Mouse (Mus musculus) 416B (cell line): ENCODE results near the gene Prex1.

ENCODE experiments used
- DNase-seq: peaks from one replicate; pipeline ENCODE4 v3.0.0; 2011; ENCODE audit warnings: low read depth

The Prex1 gene

DNA sequence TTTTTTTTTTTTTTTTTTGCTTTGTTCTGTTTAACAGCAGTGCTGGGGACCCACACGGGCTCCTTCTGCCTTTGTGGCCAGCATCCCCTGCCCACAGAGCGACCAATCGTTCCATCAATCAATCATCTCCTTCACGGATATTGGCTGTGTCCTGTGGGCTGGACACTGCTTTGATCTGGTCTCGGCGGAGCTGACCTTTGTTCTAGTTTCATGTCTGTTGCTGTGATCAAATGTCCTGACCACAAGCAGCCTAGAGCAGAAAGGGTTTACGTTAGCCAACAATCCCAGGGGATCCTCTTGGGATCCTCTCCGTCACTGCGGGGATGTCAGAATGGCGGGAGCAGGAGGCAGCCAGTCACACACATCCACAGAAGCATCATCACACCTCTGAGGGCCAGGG is 154.1 kb downstream of the Prex1 start:
- DNase-seq = no peak

DNA sequence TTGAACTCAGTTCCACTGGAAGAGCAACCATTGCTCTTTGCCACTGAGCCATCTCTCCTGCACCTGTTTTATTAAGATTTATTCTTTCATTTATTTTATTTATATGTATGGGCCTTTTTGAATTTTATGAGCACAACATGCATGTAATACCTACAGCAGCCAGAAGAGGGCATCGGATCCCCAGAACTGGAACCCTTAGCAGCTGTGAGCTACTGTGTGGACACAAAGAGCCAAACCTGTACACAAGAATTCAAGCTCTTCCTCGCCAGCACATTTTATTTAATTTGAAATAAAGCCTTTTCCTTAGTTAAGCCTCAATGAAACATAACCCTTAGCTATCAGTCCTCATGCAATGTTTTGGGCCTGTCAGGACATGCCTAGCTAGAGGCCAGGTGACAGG is 158.1 kb downstream of the Prex1 start:
- DNase-seq = peak; percentile 61

DNA sequence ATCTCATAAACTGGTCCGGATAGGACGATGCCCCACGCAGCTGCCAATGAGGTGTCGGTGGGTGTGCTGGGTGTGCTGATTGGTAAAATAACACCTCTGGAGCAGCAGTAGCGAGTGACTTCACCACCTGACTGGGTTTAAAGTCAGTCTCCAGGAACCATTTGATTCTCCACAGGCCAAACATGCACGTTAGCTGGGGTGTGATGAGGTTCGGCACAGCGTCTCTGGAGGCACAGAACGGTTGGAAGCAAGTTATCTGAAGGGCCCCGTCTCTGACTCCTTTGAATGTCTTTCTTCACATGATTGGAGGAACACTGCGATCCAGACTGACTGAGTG is 159.5 kb downstream of the Prex1 start:
- DNase-seq = no peak

DNA sequence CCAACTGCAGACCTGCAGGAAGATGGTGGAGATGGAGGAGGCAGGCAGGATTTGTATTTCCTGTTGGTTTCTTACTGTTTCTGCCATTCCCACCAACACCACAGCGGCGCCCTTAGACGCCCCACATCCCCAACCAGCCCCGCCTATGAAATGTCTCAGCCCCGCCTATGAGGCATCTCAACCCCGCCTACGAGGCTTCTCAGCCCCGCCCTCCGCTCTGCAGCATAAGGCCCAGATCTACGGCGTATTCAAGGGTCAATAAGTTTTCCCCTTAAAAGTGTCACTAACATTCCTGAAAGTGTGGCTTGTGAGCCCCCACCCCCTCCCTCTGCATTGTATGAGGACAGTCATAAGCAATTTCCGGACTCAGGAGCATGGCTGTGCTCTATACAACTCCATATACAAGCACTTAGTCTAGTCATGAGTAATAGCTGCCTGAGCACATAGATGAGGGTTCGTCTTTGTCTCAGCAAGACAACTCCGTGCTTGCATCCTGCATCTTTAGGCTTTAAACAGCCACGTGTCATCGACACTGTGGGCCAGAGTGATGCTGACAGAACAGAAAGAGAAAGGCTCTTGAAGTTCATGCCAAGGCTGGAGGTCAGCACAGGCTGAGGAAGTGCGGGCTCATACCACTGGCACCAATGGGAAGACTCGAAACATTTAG is 160.0 kb downstream of the Prex1 start:
- peak; percentile 47 for DNase-seq

DNA sequence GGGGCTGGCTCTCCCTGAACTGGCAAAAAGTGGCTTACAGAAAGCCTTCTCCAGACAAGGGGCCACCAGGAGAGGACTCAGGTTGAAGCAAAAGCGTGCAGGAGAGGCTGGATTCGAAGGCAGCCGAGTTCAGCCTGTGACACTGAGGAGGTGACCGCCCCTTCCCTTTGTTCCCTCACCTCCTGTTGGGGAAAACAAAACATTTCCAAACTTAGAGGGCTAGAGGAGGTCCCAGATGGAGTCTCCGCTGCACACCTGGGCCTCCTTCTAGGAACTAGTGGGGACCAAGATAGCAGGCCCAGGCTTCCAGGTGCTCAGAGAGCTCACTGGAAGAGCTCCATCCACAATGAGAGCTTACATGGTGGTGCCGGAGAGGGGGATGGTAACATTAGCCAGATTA is 161.0 kb downstream of the Prex1 start:
- no peak for DNase-seq

DNA sequence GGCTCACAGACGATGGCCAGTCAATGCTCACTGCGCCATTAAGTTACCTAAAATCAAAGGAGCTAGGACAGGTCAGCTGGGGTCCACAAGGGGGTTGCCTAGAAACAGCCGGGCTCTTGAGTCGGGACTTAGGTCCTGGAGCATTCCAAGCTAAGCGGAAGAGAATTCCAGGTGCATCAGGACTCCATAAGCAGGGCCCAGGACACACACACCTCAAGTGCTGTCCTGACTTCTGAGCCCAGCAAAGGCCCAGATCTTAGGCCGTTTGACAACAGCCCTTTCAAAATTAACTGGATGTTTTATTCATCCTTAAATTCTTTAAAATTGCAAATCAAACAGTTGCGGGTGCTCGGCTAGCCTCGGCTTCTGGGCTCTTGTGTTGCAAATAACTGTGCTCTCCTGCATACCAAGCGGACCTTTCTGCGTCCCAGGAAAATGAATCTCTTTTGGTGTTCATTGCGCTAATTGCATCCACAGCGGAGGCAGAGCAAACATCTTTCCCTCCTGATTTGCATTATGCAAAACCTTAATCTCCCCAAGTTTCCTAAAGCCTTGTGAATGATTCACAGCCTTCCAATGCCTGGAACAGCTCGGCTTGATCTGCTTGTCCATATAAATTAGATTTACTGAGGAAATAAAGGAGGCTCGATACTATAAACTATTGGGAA is 161.7 kb downstream of the Prex1 start:
- DNase-seq = no peak

DNA sequence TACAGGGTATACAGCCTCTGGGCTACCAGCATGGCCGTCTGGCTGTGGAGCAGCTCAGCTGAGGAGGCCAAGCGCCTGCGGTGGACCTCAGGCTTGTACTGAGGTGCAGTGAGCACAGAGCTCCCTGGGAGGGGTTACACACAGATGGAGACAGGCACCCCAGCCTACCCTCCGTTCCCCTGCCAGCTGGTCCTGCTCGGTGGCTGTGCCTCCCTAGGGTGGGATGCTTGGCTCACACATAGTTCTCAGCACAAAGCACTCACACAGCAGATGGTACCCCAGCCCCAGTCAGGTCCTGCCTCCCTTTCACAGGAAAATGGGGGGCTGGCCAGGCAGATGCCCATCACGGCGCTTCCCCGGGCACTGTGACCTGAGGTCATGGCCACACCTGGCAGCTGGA is 163.8 kb downstream of the Prex1 start:
- no peak for DNase-seq

DNA sequence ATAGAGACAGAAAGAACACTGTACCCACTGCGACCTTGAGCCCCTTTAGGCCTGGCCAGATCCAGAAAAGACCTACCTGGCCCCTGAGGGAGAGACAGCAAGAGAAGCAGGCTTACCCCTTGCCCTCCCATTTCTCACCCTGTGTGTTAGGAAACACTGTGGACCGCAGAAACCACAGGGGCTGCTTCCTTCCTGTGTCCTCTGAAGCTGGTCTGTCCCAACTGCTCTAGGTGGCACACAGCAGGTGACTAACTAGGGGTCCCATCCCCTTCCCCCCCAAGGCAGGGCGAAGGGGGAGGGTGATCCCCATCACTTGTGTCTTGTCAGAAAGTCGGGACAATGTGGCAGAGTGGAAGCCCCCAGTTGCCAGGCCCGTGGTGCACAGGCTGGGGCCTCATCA is 164.6 kb downstream of the Prex1 start:
- DNase-seq = peak; percentile 69

DNA sequence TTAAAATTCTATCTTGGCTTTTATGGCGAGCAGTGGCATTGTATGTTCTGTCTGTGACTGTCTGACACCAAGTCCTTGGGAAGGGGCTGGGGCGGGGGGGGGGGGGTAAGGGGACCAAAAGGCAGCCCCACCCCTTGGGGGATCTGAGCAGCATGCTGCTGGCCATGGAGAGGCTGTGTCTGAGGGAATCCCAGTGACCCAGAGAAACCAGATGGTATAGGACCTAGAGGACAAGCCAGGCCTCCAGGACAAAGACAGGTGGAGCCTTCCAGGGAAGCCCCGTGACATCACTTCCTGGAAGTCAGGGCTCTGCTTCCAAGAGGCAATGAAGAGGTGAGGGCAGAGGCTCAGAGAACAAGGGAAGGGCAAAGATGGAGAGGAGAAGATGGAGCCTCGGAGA is 168.1 kb downstream of the Prex1 start:
- DNase-seq = no peak

DNA sequence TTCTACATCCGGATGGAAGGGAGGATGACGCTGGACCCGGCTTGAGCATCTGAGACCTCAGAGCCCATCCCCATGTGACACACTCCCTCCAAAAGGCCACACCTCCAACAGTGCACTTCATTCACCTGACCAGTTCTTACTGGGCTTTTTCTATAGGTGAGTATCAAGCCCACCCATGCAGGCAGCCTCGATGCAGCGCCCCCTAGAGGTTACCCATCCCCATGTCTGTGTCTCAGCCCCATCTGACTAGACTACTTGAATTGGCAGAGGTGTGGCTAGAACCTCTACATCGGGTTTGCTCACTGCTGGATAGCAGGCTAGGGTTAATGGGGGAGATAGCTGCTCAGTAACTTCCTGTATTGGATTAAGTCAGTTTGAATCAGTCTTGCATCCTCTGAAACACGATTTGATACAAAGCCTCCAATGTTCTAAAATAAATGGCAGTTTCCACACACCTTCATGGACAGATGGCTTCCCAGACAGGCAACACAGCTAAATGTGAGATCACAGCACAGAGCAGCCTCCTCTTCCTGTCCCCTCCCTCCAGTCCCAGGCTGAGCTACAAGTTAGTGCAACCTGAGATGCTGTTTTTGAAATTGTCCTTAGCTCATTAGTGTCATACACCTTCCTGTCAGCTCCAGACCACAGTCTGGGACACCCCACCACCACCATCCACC is 168.9 kb downstream of the Prex1 start:
- DNase-seq = no peak

DNA sequence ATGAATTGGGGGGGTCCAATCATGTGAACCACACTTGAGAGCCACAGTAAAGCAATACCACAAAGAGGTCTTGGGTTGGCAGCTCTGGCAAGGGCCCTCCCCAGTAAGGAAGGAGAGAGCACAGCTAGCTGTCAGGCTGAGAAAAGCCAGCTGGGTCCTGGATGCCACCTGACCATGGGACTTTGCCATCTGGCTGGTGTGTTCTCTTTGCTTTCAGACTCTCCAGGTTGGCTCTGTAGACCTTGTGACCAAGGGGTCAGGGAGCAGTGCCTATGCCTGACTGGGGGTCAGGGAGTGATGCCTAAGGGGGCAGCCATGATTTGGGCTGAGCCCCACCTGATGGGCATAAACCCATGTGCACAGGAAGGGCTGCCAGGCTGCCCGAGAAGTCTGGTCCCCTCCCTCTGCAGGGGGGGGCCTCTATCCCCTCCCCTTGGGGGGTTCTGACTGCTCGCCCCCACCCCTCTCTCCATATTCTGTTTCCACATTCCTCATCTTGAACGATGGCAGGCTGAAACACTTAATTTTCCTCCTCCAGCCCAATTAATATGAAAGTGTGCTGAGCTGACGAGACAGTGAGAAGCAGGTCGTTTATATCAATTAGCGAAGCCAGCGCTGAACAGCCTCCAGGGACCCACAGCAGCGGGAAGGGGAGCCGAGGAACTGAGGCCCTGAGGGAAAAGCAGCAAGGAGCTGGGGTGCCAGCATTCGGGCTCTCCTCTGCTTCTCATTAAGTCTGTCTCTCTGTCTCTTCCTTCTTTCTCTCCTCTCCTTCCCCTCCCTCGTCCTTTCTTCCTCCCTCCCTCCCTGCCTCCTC is 172.3 kb downstream of the Prex1 start:
- no peak for DNase-seq

DNA sequence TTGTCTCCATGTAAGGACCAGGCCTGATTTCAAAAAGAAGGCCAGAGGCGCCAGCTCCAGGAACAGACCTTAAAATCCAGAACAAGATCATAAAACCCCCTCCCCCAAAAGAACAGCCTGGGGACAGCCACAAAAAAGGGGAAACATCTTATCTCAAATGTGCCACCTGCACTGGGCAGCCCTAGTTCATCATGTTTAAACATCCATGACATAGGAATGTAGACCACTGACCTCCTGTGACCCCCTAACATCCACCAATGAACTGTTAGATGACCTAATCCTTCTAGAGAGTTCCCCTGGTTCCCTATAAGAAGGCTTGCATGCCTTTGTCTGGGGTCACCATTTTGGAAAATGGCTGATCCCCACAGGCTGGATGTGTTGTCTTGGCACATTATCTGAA is 173.4 kb downstream of the Prex1 start:
- DNase-seq = no peak

DNA sequence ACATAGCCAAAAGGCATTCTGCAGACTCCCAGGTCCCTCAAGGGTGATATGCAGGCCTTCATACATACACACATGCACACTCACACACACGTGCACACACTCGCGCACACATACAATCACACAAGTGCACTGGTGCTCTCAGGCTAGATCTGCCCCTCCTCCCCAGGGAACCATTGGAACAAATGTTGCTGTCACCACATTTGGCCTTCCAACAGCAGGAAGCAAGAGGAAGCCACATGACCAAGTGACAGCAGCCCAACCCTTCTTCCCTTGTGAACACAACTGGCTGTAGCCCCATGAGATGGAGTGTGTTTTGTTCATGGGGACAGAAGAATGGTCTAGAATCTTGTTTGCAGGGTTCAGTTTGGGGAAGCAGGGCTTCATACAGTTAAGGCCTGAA is 176.7 kb downstream of the Prex1 start:
- peak; percentile 24 for DNase-seq

DNA sequence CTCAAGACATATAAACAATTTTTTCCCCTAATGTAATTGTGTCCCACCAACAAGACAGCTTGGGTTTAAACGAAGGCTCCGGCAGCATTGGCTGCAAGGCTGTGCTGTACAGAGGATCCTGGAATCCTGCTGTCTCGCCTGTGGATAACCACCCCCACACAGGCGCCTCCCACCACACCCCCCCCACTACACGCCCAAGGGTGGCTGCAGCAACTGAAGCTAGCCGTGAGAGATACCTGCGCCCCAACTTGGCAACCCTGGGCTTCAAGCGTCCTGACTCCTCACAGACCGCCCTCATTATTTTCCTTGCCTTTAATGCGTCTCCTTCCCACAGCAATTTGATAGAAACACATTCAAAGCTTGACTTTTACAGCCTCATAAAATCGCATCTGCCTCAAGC is 178.1 kb downstream of the Prex1 start:
- DNase-seq = no peak

DNA sequence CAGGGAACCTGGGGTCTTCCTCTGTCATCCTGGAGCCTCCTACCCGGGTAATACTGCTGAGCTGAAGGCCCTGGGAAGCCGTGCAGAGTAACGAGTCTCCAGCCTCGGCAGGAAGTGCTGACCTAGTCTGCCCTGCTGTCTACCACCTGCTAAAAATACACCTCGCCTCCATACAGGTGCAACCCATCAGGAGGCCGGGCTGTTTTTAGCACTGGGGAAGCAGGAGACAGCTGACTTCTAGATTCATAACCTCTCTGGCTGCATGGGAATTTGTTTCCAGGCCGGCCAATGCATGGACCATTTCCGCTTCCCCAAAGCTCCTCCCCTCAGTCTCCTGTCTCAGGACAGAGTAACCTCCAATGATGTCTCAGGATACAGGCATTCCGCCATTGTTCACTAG is 187.4 kb downstream of the Prex1 start:
- no peak for DNase-seq

DNA sequence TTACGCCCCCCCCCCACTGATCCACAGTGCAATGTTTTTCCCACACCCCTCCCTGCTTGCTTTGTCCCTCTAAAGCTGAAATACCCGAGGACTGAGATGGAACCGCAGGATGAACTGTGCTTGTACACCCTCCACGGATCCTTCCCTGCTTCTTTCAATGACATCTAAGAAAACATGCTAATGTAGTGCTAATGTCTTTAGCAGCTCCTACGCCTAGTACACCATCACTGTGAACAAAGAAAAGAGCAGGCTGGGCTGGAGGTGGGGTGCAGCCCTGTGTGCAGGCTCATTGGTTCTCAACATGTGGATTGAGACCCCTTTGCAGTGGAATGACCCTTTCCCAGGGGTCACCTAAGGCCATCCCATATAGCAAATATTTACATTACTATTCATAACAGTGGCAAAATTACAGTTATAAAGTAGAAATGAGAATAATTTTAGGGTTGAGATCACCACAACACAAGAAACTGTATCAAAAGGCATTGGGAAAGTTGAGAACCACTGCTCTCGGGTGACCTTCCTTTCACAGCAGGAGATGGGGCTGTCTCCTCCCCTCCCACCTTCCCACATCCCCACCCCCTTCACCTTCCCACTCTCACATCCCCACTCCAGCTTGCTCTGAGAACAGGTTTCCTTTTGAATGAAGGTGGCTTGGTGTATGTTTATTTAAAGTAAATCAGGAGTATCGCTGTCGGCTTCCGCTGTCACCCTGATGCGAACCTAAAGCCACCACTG is 190.3 kb downstream of the Prex1 start:
- DNase-seq = no peak

DNA sequence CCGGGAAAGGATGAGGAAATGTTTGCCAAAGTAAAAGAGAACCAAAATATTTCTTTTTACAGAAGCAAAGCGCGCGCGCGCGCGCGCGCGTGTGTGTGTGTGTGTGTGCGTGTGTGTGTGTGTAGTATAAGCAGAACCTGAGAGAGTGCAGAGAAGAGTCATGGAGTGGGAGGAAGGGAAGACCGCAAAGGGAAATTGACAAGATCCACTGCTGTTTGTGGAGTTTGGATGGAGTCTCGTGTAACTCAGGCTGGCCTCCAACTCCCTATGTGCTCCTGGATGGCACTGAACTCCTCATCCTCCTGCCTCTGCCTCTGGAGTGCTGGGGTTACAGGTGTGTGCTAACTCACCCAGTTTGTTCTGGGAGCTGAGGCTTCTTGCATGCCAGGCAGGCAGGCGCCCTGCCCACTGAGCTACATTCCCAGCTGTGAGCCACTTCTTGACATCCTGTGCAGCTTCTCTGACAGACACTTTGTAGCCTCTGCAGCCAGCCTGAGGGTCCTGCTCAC is 191.0 kb downstream of the Prex1 start:
- DNase-seq = no peak

DNA sequence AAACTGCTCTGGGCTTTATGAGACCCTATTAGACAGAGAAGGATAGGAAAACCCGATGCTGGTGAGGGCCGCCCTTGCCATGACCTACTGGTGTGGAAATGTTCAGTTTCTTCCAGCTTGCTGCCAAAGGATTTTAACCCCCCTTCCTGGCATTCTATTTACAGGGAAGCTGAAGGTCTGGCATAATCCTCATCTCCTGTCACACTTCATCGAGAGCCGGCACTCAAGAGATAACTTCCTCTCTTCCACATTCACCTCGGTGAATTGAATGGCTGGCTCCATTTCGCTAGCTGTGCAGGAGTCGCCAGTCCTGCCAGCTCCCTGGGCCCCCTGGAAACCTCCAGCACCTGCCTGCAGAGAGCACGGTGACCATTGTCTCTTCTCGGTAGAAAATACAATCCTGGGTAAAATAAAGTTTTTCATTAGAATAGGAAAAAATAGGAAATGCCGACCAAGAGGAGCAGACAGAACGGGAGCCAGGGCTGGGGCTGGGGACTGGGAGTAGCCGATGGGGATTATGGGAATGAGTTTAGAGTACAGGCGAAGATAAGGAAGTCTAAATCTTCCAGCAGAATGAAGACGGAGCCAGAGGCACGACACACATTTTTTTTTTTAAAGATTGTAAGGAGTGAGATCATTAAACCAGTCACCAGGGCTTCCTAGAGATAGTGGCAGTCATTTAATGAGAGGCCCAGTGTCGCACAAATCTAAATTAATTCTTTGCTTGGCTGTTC is 191.6 kb downstream of the Prex1 start:
- DNase-seq = no peak

DNA sequence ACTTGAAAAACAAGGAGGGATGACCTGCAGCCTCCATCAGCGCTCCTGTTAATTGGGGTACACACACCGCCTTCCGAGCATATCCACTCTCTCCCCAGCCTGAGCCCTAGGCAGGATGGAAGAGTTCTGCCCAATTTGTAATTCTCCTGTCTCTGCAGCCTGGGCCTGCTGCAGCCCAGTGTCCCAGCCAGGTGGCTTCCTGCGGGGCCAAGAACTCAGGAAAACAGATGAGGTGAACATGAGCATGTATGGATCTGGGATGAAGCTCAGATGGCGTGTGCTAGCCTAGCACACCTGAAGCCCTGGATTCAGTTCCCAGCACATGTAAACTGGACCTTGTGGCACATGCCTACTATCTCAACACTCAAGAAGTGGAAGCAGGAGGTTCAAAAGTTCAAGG is 192.2 kb downstream of the Prex1 start:
- no peak for DNase-seq

DNA sequence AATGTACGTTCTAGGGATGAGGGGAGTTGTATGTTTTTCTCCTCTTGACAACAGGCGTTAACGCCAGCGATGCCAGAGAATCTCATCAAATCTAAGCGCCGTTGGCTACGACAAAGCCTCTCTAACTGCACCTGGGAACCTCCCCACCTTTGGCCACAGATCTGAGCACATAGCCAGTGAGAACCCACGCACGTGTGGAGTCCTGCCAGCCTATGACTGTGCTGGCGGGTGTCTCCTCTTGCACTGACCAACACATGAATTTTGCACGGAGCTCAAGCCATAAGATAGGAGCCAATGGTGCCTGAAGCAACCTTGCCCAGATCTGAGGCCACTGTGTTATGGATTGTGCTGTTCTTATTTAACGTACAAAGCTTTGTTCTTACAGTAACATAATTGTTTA is 193.1 kb downstream of the Prex1 start:
- DNase-seq = no peak
